Mouse (Mus musculus): ENCODE results near the gene Prkacb.
A peak's percentile ranks its signal among the peaks of the same experiment; 100 is the strongest.

Gene Prkacb

GRCm38 (mm10) chr3:146812901-146813393, at the start of gene Prkacb:
Gene Prkacb, minus strand, starts transcription at chr3:146812990.
- peak; percentile 87 for DNase-seq (ENCODE audit: low spot score)

- DNase-seq (ENCODE audit: low spot score) = no peak
Observed at GRCm38 (mm10) chr3:146860308-146860707, 47.5 kb upstream of the Prkacb start.

GRCm38 (mm10) chr3:146857373-146857772, 44.6 kb upstream of the Prkacb start:
- DNase-seq (ENCODE audit: low spot score) = no peak

GRCm38 (mm10) chr3:146854473-146855087, 41.8 kb upstream of the Prkacb start:
- DNase-seq (ENCODE audit: low spot score) = no peak

- peak; percentile 92 for DNase-seq (ENCODE audit: low spot score)
Observed at GRCm38 (mm10) chr3:146851966-146852891, 39.4 kb upstream of the Prkacb start, which contains the start of gene Ttll7. Gene Ttll7, plus strand, starts transcription at chr3:146852367.

GRCm38 (mm10) chr3:146849360-146849759, 36.6 kb upstream of the Prkacb start:
- DNase-seq (ENCODE audit: low spot score) = no peak

- no peak for DNase-seq (ENCODE audit: low spot score)
Observed at GRCm38 (mm10) chr3:146848112-146848511, 35.3 kb upstream of the Prkacb start.

- DNase-seq (ENCODE audit: low spot score) = no peak
Observed at GRCm38 (mm10) chr3:146846237-146846636, 33.4 kb upstream of the Prkacb start.

GRCm38 (mm10) chr3:146843470-146843869, 30.7 kb upstream of the Prkacb start:
- no peak for DNase-seq (ENCODE audit: low spot score)

GRCm38 (mm10) chr3:146842766-146843165, 30.0 kb upstream of the Prkacb start:
- no peak for DNase-seq (ENCODE audit: low spot score)

- DNase-seq (ENCODE audit: low spot score) = no peak
Observed at GRCm38 (mm10) chr3:146820718-146821117, 7.9 kb upstream of the Prkacb start.

GRCm38 (mm10) chr3:146813624-146814023, 834 bp upstream of the Prkacb start:
- no peak for DNase-seq (ENCODE audit: low spot score)

- DNase-seq (ENCODE audit: low spot score) = peak; percentile 49
Observed at GRCm38 (mm10) chr3:146812041-146812878, 530 bp downstream of the Prkacb start.

- DNase-seq (ENCODE audit: low spot score) = no peak
Observed at GRCm38 (mm10) chr3:146793554-146794257, 19.1 kb downstream of the Prkacb start.

GRCm38 (mm10) chr3:146792144-146792748, 20.5 kb downstream of the Prkacb start:
- DNase-seq (ENCODE audit: low spot score) = peak; percentile 20

GRCm38 (mm10) chr3:146784233-146784632, 28.6 kb downstream of the Prkacb start:
- no peak for DNase-seq (ENCODE audit: low spot score)

- DNase-seq (ENCODE audit: low spot score) = peak; percentile 51
Observed at GRCm38 (mm10) chr3:146783645-146784225, 29.1 kb downstream of the Prkacb start.

GRCm38 (mm10) chr3:146782548-146782947, 30.2 kb downstream of the Prkacb start:
- peak; percentile 53 for DNase-seq (ENCODE audit: low spot score)

GRCm38 (mm10) chr3:146781131-146781530, 31.7 kb downstream of the Prkacb start:
- peak; percentile 20 for DNase-seq (ENCODE audit: low spot score)

- no peak for DNase-seq (ENCODE audit: low spot score)
Observed at GRCm38 (mm10) chr3:146780241-146780640, 32.5 kb downstream of the Prkacb start.

GRCm38 (mm10) chr3:146778913-146779312, 33.9 kb downstream of the Prkacb start:
- no peak for DNase-seq (ENCODE audit: low spot score)

All from MN1 (cell line).